Mouse (Mus musculus): ENCODE results near the gene N4bp2l2.

The N4bp2l2 gene

GRCm38 (mm10) chr5:150559519-150560103, 106.4 kb downstream of the N4bp2l2 start:
- no peak for DNase-seq

All from kidney, adult 11 months (tissue).